11 mouse cellular contexts compared by ENCODE assay signal in genomic region chr12:73088911-73089310, GRCm38 (mm10). TPM values are rescaled to one million over a fixed set of nuclear protein-coding genes. Genes with fewer than 3 reads are reported as not detected.
DNase-seq lines count a peak whose midpoint lies in the region; ATAC-seq and TF ChIP-seq lines count a peak whose summit lies in the region.
"Had no signal": no experiment of that assay in that cellular context is flagged by ENCODE, and none has a peak within 500 bp of the region (broad histone marks: within the 10 kb centered on the region; RNA-seq: fewer than 3 reads in every experiment).

No protein-coding gene starts in this region.

- TF ChIP-seq EP300 in CH12.LX (IDR thresholded peaks at IDR 0.05; ENCODE audit: low read length), result peak; percentile 34; the same call in 1 of the 2 replicates

- in situ Hi-C loops in CH12.LX (cut with MboI; ENCODE audit: low pct_ligation_motif_present, low pct_unique_long_range_greater_than_20kb, low sequenced_read_pairs), result no loop called here

- no peaks in the 10 kb centered on the region for H3K27me3 ChIP-seq in CH12.LX (replicated peaks)
- H3K27me3 ChIP-seq in liver, embryonic 15.5 days, result 0 out of 2 replicates have a peak, but pooled peaks cover 3% of the 10 kb centered on the region

- H3K9me3 ChIP-seq in CH12.LX (replicated peaks; ENCODE audit: low read length), result no peaks in the 10 kb centered on the region
- no peaks in the 10 kb centered on the region for H3K9me3 ChIP-seq in liver, embryonic 15.5 days (replicated peaks)

- no peak overlapping the region for H3K4me3 ChIP-seq in CH12.LX (replicated peaks in 1 of 3; ENCODE audit: low read depth in 2 of 3, low read length in 2 of 3, poor library complexity in 1 of 3)
- no peak overlapping the region for H3K4me3 ChIP-seq in liver, embryonic 15.5 days (replicated peaks)

- no peaks in the 10 kb centered on the region for H3K36me3 ChIP-seq in CH12.LX (replicated peaks in 1 of 2; ENCODE audit: control insufficient read depth in 1 of 2, insufficient read depth in 1 of 2, low read length in 1 of 2)
- no peaks in the 10 kb centered on the region for H3K36me3 ChIP-seq in liver, embryonic 15.5 days (replicated peaks)

- H3K4me1 ChIP-seq in CH12.LX (ENCODE audit: control insufficient read depth in 1 of 2, insufficient read depth in 2 of 2), result peaks cover 3 to 8% of the 10 kb centered on the region in 2 experiments
- H3K4me1 ChIP-seq in liver, embryonic 15.5 days (replicated peaks), result peaks cover 12% of the 10 kb centered on the region

- intact Hi-C loops in heart, postnatal 25 days (cut with DNase I), result no loop called here

- TF ChIP-seq RAD21 in CH12.LX (IDR thresholded peaks at IDR 0.05; ENCODE audit: low read depth, low read length), result no peak

- dilution Hi-C loops in CH12.LX (cut with MboI; ENCODE audit: extremely low pct_ligation_motif_present, extremely low pct_unique_long_range_greater_than_20kb, low sequenced_read_pairs), result no loop called here

- H3K4me2 ChIP-seq in CH12.LX (ENCODE audit: insufficient read depth, low read depth, poor library complexity, severe bottlenecking), result no peak overlapping the region
- peak overlapping the region; percentile 48 for H3K4me2 ChIP-seq in liver, embryonic 15.5 days

- 12% methylated on average over 5 of the region's 5 CpGs for WGBS in liver, embryonic 15.5 days (ENCODE audit: insufficient replicate concordance)

- ATAC-seq in liver, embryonic 15.5 days (ENCODE audit: insufficient read depth), result peak; percentile 76
- ATAC-seq: CD4-positive, CD25-positive, alpha-beta regulatory T cell, adult 4 months; forebrain, embryonic 16.5 days had no signal

- TF ChIP-seq CTCF in CH12.LX (conservative IDR thresholded peaks at IDR 0.05 in 1 of 2, IDR thresholded peaks at IDR 0.05 in 1 of 2; ENCODE audit: low read depth in 2 of 2, low read length in 2 of 2), result no peak

- DNase-seq in heart, adult 11 months, result peak; percentile 18
- no peak for DNase-seq in heart, postnatal 25 days (ENCODE audit: low spot score)
- DNase-seq in CH12.LX (ENCODE audit: extremely low read depth), result peak; percentile 52
- DNase-seq in c-Kit-positive CD71-positive TER-119-positive erythroid progenitor cells, embryonic 14.5 days (ENCODE audit: low spot score), result peak; percentile 84
- no peak for DNase-seq in ovary, postnatal 36 days (ENCODE audit: low spot score)
- DNase-seq in lung, postnatal 10 days, result no peak
- no peak for DNase-seq in kidney, postnatal 14 days
- DNase-seq: midbrain, embryonic 14.5 days had no signal

- no peak overlapping the region for H3K27ac ChIP-seq in CH12.LX (ENCODE audit: insufficient read depth, low read depth)
- H3K27ac ChIP-seq in liver, embryonic 15.5 days (replicated peaks), result no peak overlapping the region; the same call in 1 of the 2 replicates

- TF ChIP-seq POLR2A in CH12.LX (IDR thresholded peaks at IDR 0.05; ENCODE audit: low read depth, low read length), result no peak

- H3K9ac ChIP-seq in CH12.LX (ENCODE audit: insufficient read depth, low read depth), result no peak overlapping the region
- no peak overlapping the region for H3K9ac ChIP-seq in liver, embryonic 15.5 days

- no peaks in the 10 kb centered on the region for H3K79me2 ChIP-seq in CH12.LX (replicated peaks; ENCODE audit: control insufficient read depth, extremely low read depth, insufficient read depth, poor library complexity, severe bottlenecking)

TF ChIP-seq in CH12.LX, 34 proteins besides CTCF, POLR2A, EP300 and RAD21:
- TF ChIP-seq SIN3A (IDR thresholded peaks at IDR 0.05; ENCODE audit: low read length) (no peak), MAFK (IDR thresholded peaks at IDR 0.05; ENCODE audit: insufficient replicate concordance, low read length) (peak; percentile 93)

RNA-seq across cellular contexts. Expression of gene Six4, which starts 24.3 kb away (rescaled TPM):
- total RNA-seq in heart, postnatal 25 days (2021), result 1 to 10 TPM; 3.4 to 4.3 TPM
- 2.0 and 2.4 TPM in 2 replicates for total RNA-seq in CH12.LX (2012; rRNA removed)
- 2.2 and 2.4 TPM in 2 replicates for total RNA-seq in CH12.LX (2014; rRNA removed)
- polyA plus RNA-seq in CH12.LX (2012; ENCODE audit: insufficient read length, low read depth), result 1.9 and 2.5 TPM in 2 replicates
- 0.03 and 0.07 TPM in 2 replicates for polyA plus RNA-seq in liver, embryonic 15.5 days (2015; fragmentation: Nextera tagmentation; extraction: Ambion mirVana)

RNA-seq across cellular contexts. Expression of gene Mnat1, which starts 34.6 kb away (rescaled TPM):
- total RNA-seq in heart, postnatal 25 days (2021), result 10 to 100 TPM; 18.6 to 18.7 TPM
- total RNA-seq in CH12.LX (2012; rRNA removed), result 38.1 and 39.4 TPM in 2 replicates
- 64.2 and 73.8 TPM in 2 replicates for total RNA-seq in CH12.LX (2014; rRNA removed)
- 69.0 TPM in 2 replicates for polyA plus RNA-seq in CH12.LX (2012; ENCODE audit: insufficient read length, low read depth)
- polyA plus RNA-seq in liver, embryonic 15.5 days (2015; fragmentation: Nextera tagmentation; extraction: Ambion mirVana), result 7.8 and 8.0 TPM in 2 replicates

RNA-seq across cellular contexts. Expression of gene Six1, which starts 35.2 kb away (rescaled TPM):
- total RNA-seq in heart, postnatal 25 days (2021), result 1 to 10 TPM in 1 of 2 experiments, under 1 TPM in 1; 0.81 to 1.0 TPM
- 8.1 and 9.5 TPM in 2 replicates for total RNA-seq in CH12.LX (2012; rRNA removed)
- 7.6 and 7.9 TPM in 2 replicates for total RNA-seq in CH12.LX (2014; rRNA removed)
- polyA plus RNA-seq in CH12.LX (2012; ENCODE audit: insufficient read length, low read depth), result 16.1 and 16.5 TPM in 2 replicates
- polyA plus RNA-seq in liver, embryonic 15.5 days (2015; fragmentation: Nextera tagmentation; extraction: Ambion mirVana), result 0.29 and 0.53 TPM in 2 replicates
- polyA plus RNA-seq: CD4-positive, CD25-positive, alpha-beta regulatory T cell, adult 4 months had no signal

Comparison
In these comparisons a context has a peak if more than half of its experiments do, and no peak if none do; other contexts are left out.
1. DNase-seq: peak in heart, adult 11 months (single experiment), CH12.LX (single experiment) and c-Kit-positive CD71-positive TER-119-positive erythroid progenitor cells, embryonic 14.5 days (single experiment); none in heart, postnatal 25 days (single experiment), ovary, postnatal 36 days (single experiment), lung, postnatal 10 days (single experiment) and kidney, postnatal 14 days (single experiment).
2. RNA of gene Six1, which starts 35.2 kb away (total RNA-seq): 7.6 to 9.5 TPM in CH12.LX; 0.81 to 1.0 TPM in heart, postnatal 25 days; every median in the first group is over 4 times any median in the second.